Mouse (Mus musculus): Measurements from ENCODE around the gene Sulf2.
A peak's percentile ranks its signal among the peaks of the same experiment; 100 is the strongest.

Sulf2 gene

DNA sequence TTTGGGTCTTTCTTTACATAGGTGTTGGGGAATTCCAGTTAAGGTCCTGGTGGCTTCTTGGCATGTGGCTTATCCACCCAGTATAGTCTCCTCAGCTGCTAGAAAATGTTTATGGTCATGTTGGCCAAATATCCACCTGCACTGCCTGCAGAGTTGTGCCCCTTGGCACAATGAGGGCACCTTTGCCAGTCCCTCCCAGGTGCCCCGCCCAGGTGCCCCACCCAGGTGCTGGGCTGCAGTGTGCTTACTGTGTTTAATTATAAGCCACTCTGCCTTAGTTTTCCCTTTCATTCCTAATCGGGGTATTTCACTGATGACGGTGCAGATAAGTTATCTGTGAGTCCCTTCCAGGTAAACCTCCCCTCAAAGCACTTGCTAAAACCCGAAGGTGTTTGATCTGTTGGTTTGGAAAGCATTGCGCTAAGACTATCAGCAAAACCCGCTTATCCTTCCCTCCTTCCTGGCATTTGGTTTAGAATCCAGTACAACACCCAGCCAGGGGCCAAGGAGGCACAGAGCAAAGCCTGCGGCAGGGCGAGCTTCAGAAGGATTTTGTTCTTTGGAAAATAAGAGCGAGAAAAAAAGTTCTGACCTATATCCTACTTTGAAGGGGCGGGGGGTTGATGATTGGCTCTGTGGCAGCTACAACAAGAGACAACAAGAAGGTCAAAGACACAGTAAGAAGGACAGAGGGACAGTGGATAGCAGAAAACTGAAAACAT lies 7.4 kb downstream of the Sulf2 start:
- no peak for DNase-seq

- no peak for DNase-seq
Observed at GRCm38 (mm10) chr2:166146446-166146845, 9.0 kb downstream of the Sulf2 start.

GRCm38 (mm10) chr2:166145031-166145430 lies 10.4 kb downstream of the Sulf2 start:
- peak; percentile 44 for DNase-seq

DNA sequence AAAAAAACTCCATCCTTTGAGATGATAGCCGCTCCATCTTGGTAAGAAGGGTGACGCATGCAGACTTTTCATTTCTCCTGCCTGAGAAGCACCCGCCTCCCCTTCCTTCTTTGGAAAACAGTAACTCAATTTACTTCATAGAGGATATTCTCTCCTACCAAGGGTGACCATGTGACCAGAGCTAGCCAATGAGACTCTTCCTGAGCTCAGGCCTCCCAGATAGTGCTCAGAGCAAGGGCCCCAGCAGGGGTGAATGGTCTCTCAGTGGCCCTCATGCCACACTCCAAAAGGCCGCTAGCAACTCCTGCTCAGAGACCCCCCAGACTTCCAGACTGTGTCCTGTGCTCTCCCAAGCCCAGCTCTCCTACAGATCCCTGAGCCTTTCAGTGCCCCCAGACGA lies 11.6 kb downstream of the Sulf2 start:
- DNase-seq = no peak

DNA sequence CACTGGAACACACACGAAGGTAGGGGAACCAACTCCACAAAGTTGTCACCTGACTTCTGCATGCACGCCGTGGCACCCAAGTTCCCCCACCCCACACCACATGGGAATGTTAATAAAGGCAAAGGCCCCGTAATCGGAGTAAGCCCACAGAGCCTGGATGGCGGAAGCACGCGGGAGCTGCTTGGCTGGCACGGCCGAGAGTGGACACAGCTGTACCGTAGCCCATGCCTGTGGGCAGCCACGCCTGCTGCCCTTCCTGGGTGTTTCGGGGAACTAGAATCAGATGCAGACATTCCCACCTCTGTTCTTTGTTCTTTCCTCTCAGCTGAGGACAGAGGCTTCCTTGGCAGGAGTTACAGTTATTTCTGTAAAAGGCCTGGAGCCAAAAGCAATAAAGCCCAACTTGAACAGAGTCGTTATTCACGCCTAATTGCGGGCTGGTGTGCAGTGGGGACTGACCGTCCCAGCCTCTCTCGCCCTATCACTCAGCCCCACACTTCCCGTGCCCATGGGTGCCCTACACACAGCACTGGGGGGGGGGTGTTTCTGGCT lies 12.8 kb downstream of the Sulf2 start:
- DNase-seq = peak; percentile 42

DNA sequence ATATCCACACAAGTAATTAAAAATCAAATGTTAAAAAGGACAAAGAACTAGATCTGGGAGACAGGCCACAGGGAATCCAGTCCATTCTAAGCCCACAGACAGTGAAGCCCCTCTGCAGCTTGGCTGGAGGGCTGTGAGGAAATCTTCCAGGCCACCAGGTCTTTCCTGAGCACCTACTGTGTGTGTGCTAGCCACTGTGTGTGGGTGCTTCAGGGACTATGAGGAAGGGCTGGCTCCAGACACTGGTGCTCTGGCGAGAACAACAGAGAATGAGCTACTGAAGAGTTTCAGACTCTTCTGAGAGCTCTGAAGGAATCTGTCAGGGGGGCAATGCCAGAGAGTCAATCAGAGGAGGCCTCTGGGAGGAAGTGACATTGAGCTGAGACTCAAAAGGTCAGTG lies 13.6 kb downstream of the Sulf2 start:
- DNase-seq = no peak

- DNase-seq = no peak
Observed at GRCm38 (mm10) chr2:166141039-166141438, 14.4 kb downstream of the Sulf2 start.

GRCm38 (mm10) chr2:166140427-166140826 lies 15.0 kb downstream of the Sulf2 start:
- peak; percentile 68 for DNase-seq

DNA sequence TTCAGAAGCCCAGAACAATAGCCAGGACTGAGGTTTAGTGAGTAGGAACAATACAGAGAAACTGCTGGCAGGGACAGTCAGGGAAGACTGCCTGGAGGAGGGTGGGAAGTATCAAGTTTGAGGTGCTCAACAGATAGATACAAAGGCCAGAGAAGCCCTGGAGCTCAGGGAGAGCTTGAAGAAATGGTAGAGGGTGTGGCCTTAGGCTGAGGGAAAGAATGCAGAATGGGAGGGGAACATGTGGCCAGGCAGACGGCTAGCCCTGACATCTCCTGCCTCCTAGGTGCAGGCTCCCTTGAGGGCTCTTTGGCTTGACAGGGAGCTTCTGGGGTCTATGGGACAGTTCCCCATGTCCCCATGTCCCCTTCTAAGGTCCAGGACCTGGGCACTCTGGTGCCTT lies 17.2 kb downstream of the Sulf2 start:
- DNase-seq = no peak

- no peak for DNase-seq
Observed at GRCm38 (mm10) chr2:166137467-166137866, 18.0 kb downstream of the Sulf2 start.

GRCm38 (mm10) chr2:166135711-166136485 lies 19.6 kb downstream of the Sulf2 start:
- DNase-seq = peak; percentile 39

DNA sequence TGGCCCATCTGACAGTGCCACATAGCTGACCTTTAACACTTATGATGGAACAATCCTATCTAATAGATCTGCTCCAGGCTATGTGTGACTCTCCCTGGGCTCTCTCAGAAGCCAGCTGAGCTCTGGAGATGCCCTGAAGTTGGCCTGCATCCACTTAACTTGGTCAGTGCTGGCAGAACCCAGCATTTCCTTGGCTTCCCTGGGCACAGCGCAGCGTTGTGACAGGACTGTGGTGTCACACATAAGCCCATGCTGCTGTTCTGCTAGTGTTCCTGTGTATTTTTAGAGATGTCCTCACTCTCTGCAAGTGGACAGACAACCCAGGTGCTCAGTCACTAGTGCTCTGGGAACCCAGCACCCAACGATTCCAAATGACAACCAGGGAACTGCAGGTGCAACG lies 26.7 kb downstream of the Sulf2 start:
- no peak for DNase-seq

DNA sequence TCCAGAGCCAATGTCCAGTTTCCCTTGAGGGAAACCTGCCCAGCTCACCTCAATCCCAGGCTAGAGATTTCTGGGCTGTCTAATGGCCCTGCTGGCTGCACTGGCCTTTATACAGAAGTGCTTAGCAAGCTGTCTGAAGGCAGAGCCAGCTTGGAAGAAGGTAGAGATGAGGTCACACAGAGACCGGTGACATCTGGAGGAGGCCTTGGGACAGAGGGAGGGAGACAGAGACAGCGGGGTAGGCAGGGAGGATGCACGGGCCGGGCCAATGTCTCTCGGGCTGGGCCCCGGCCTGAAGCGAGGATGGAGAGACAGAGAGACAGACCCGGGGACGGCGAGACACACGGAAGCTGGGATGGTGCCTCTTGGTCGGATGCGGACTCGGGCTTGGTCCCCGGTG lies 27.4 kb downstream of the Sulf2 start:
- no peak for DNase-seq

DNA sequence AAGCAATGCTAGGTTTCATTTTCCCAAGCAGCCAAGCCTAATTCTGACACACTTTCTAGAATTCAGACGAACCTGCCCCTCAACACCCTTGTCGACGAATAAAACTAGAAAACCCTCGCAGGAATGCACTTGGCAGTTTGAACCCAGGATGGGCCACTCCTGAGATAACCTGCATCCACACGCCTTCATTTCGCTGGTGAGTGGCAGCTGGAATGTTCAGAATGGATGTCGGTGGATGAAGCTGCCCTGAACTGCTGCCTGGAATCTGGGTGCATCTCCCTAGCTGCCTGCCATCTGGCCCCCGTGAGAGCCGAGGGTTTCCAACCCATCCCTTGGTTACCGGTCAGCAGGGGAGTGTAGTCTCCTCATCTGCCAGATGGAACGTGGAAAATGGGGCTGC lies 29.1 kb downstream of the Sulf2 start:
- DNase-seq = peak; percentile 30

- no peak for DNase-seq
Observed at GRCm38 (mm10) chr2:166125492-166126252, 29.8 kb downstream of the Sulf2 start.

GRCm38 (mm10) chr2:166125033-166125432 lies 30.4 kb downstream of the Sulf2 start:
- no peak for DNase-seq

GRCm38 (mm10) chr2:166122781-166123180 lies 32.7 kb downstream of the Sulf2 start:
- DNase-seq = no peak

DNA sequence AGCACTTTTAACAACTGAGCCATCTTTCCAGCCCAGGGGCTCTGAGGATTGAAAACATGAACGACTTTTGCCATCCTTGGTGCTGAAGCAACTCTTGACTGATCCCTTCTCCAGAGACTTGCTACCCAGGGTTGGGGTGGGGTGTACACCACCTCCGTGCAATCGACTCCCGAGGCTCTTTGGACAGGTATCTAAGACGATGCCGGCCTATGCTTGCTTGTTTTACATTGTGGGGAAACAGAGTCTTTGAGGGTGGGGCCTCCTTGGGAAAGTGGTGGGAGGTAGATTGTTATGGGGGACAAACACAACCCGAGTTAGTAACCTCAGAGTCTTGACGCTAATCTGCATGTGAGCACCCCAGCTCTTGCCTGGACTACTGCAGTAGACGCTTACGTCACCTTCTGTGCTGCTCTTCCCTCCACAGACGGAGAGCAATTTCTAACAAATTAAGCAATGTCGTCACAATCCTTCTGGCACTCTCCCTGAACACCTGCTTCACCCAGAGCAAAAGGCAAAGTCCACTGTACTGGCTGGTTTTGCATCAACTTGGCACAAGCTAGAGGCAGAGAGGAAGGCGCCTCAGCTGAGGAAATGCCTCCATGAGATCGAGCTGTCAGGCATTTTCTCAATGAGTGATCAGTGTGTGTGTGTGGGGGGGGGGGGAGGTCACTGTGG lies 33.6 kb downstream of the Sulf2 start:
- no peak for DNase-seq

GRCm38 (mm10) chr2:166119992-166120391 lies 35.5 kb downstream of the Sulf2 start:
- no peak for DNase-seq

- DNase-seq = no peak
Observed at GRCm38 (mm10) chr2:166116704-166117103, 38.8 kb downstream of the Sulf2 start.

GRCm38 (mm10) chr2:166116278-166116608 lies 39.2 kb downstream of the Sulf2 start:
- DNase-seq = no peak

GRCm38 (mm10) chr2:166115571-166116277 lies 39.7 kb downstream of the Sulf2 start:
- DNase-seq = peak; percentile 91
